Mouse (Mus musculus): ENCODE data around the gene Iqcg.

Gene Iqcg

GRCm38 (mm10) chr16:33049809-33050208, 6.2 kb downstream of the Iqcg start:
- DNase-seq, result no peak

- no peak for DNase-seq
These were observed 7.3 kb downstream of the Iqcg start for GRCm38 (mm10) chr16:33048686-33049085.

GRCm38 (mm10) chr16:33048004-33048403, 8.0 kb downstream of the Iqcg start:
- no peak for DNase-seq

- no peak for DNase-seq
These were observed 12.8 kb downstream of the Iqcg start for GRCm38 (mm10) chr16:33043268-33043667.

GRCm38 (mm10) chr16:33042682-33043081, 13.3 kb downstream of the Iqcg start:
- DNase-seq, result no peak

GRCm38 (mm10) chr16:33036006-33036405, 20.0 kb downstream of the Iqcg start:
- no peak for DNase-seq

- no peak for DNase-seq
These were observed 29.7 kb downstream of the Iqcg start for GRCm38 (mm10) chr16:33026357-33026756.

- no peak for DNase-seq
These were observed 31.4 kb downstream of the Iqcg start for GRCm38 (mm10) chr16:33024456-33025104.

- peak; percentile 79 to 85 for DNase-seq
These were observed 32.3 kb downstream of the Iqcg start for GRCm38 (mm10) chr16:33023750-33024149.

- peak; percentile 44 to 56 for DNase-seq
These were observed 34.6 kb downstream of the Iqcg start for GRCm38 (mm10) chr16:33021381-33021780.

GRCm38 (mm10) chr16:33019117-33019770, 36.8 kb downstream of the Iqcg start:
- no peak for DNase-seq

- peak in 1 of 2 experiments; percentile 28 for DNase-seq
These were observed 38.2 kb downstream of the Iqcg start for GRCm38 (mm10) chr16:33017677-33018349.

- no peak for DNase-seq
These were observed 40.0 kb downstream of the Iqcg start for GRCm38 (mm10) chr16:33015986-33016385.

GRCm38 (mm10) chr16:33015396-33015907, 40.6 kb downstream of the Iqcg start:
- no peak for DNase-seq

- DNase-seq, result no peak
These were observed 41.1 kb downstream of the Iqcg start for GRCm38 (mm10) chr16:33014921-33015320.

GRCm38 (mm10) chr16:33013801-33014200, 42.2 kb downstream of the Iqcg start:
- no peak for DNase-seq

GRCm38 (mm10) chr16:33010166-33010565, 45.9 kb downstream of the Iqcg start:
- no peak for DNase-seq

- no peak for DNase-seq
These were observed 48.6 kb downstream of the Iqcg start for GRCm38 (mm10) chr16:33007436-33007835.

- no peak for DNase-seq
These were observed 49.1 kb downstream of the Iqcg start for GRCm38 (mm10) chr16:33006888-33007287.

- peak; percentile 48 to 79 for DNase-seq
These were observed 50.8 kb downstream of the Iqcg start for GRCm38 (mm10) chr16:33005216-33005615.

- no peak for DNase-seq
These were observed 63.9 kb downstream of the Iqcg start for GRCm38 (mm10) chr16:32992158-32992557.

- DNase-seq, result peak; percentile 52 to 68
These were observed 71.4 kb downstream of the Iqcg start for GRCm38 (mm10) chr16:32984631-32985030.

- DNase-seq, result no peak
These were observed 74.6 kb downstream of the Iqcg start for GRCm38 (mm10) chr16:32981405-32981804.

GRCm38 (mm10) chr16:32980227-32980626, 75.8 kb downstream of the Iqcg start:
- no peak for DNase-seq
